6 mouse cellular contexts compared by ENCODE assay signal in genomic region chr13:3405783-3406182, GRCm38 (mm10).
DNase-seq lines count a peak whose midpoint lies in the region; ATAC-seq and TF ChIP-seq lines count a peak whose summit lies in the region.
"Not testable (repeated sequence)": the region's sequence is repeated elsewhere in the genome, so short reads cannot be mapped to it uniquely, and the experiment has no call there.

No protein-coding gene starts in this region.

- not testable (repeated sequence) for ATAC-seq in Patski
- 0 out of 2 replicates have a peak, but pooled peaks have one; percentile 28 for ATAC-seq in common myeloid progenitor, adult 5-6 weeks (replicated peaks; ENCODE audit: low read depth, poor library complexity, severe bottlenecking)
- ATAC-seq in megakaryocyte-erythroid progenitor cell, adult 5-6 weeks (replicated peaks; ENCODE audit: low FRiP score, low TSS enrichment, poor library complexity, severe bottlenecking) = 0 out of 2 replicates have a peak, but pooled peaks have one; percentile 51

- peak; percentile 62 for DNase-seq in A20 (ENCODE audit: low read depth, low spot score)
- peak; percentile 66 for DNase-seq in ES-CJ7 (ENCODE audit: low read depth, low spot score)
- not testable (repeated sequence) for DNase-seq in Patski (ENCODE audit: low read depth, low spot score); layer of hippocampus, adult 2 months (ENCODE audit: low spot score in 2 of 2)

- CTCF ChIA-PET in Patski (lab: Charles Lee) = not testable (repeated sequence)

- POLR2A ChIA-PET in Patski (lab: Charles Lee) = not testable (repeated sequence)

- H3K4me3 ChIP-seq in layer of hippocampus, adult 2 months = not testable (repeated sequence)

- not testable (repeated sequence) for H3K27me3 ChIP-seq in Patski

- in situ Hi-C loops in Patski (cut with MboI; ENCODE audit: low pct_unique_long_range_greater_than_20kb) = loop anchor here (25.0 kb wide), 1 partner anchor 557 kb away; no protein-coding TSS in a partner anchor

- peak; percentile 41 for TF ChIP-seq CTCF in Patski (IDR thresholded peaks at IDR 0.05)
- TF ChIP-seq CTCF in layer of hippocampus, adult 2 months (conservative IDR thresholded peaks at IDR 0.05) = peak; percentile 33

- H3K27ac ChIP-seq in layer of hippocampus, adult 2 months = not testable (repeated sequence)
